Mouse (Mus musculus) CH12.LX (cell line): ENCODE data around the gene Rcan1. TPM values are rescaled to one million over a fixed set of nuclear protein-coding genes. Genes with fewer than 3 reads are reported as not detected.
A peak's percentile ranks its signal among the peaks of the same experiment; 100 is the strongest.
"Not testable (repeated sequence)": the region's sequence is repeated elsewhere in the genome, so short reads cannot be mapped to it uniquely, and the experiment has no call there.

ENCODE experiments used
- DNase-seq: peaks from one replicate; pipeline ENCODE4 v3.0.0-alpha.2; 2013; ENCODE audit errors: extremely low read depth
- H3K27ac ChIP-seq: 2 replicates; pipeline ENCODE4 v1.5.1; 2012; ENCODE audit warnings: low read depth, mild to moderate bottlenecking, control low read depth, moderate library complexity; ENCODE audit not compliant: insufficient read depth
- H3K27me3 ChIP-seq: replicated peaks from 2 replicates; pipeline ENCODE3; 2012; ENCODE audit warnings: inconsistent platforms
- H3K36me3 ChIP-seq, 2 experiments: replicated peaks in 1 of 2; 2 replicates each; pipeline versions ENCODE3 to v1.6.1; 2012; ENCODE audit warnings: inconsistent platforms in 1 of 2, low read length in 1 of 2, mild to moderate bottlenecking in 1 of 2, mixed read lengths in 1 of 2, moderate library complexity in 1 of 2; ENCODE audit not compliant: control insufficient read depth in 1 of 2, insufficient read depth in 1 of 2
- H3K4me1 ChIP-seq, 2 experiments: 2 replicates each; pipeline ENCODE4 v1.6.1; 2012; ENCODE audit warnings: inconsistent platforms in 1 of 2, moderate library complexity in 1 of 2; ENCODE audit not compliant: insufficient read depth in 2 of 2, control insufficient read depth in 1 of 2
- H3K4me2 ChIP-seq: 2 replicates; pipeline ENCODE4 v1.6.1; 2012; ENCODE audit warnings: low read depth, mild to moderate bottlenecking, control low read depth; ENCODE audit not compliant: poor library complexity, insufficient read depth, severe bottlenecking
- H3K4me3 ChIP-seq, 3 experiments: fragments of 150-350 bp in 1 of 3; sonication (generic) in 1 of 3; replicated peaks in 1 of 3; 2 replicates each; pipeline versions ENCODE3 to v1.5.1; 2011 to 2012; ENCODE audit warnings: low read depth in 2 of 3, low read length in 2 of 3, mild to moderate bottlenecking in 2 of 3, moderate library complexity in 2 of 3, control low read depth in 1 of 3, improper control_type of control experiment in 1 of 3, inconsistent platforms in 1 of 3, mixed read lengths in 1 of 3; ENCODE audit not compliant: poor library complexity in 1 of 3
- H3K79me2 ChIP-seq: replicated peaks from 2 replicates; pipeline ENCODE4 v1.6.1; 2012; ENCODE audit warnings: mild to moderate bottlenecking, moderate library complexity; ENCODE audit not compliant: control insufficient read depth, poor library complexity, insufficient read depth, severe bottlenecking; ENCODE audit errors: extremely low read depth
- H3K9ac ChIP-seq: 2 replicates; pipeline ENCODE4 v1.6.1; 2012; ENCODE audit warnings: low read depth, mild to moderate bottlenecking, control low read depth, moderate library complexity; ENCODE audit not compliant: insufficient read depth
- H3K9me3 ChIP-seq: replicated peaks from 2 replicates; pipeline ENCODE3; 2012; ENCODE audit warnings: low read length, inconsistent platforms, mixed read lengths
- BHLHE40 ChIP-seq: IDR thresholded peaks from 2 replicates; pipeline ENCODE4 v1.6.1; 2011; ENCODE audit warnings: mild to moderate bottlenecking, low read depth, low read length, improper control_type of control experiment
- CHD1 ChIP-seq: IDR thresholded peaks from 2 replicates; pipeline ENCODE4 v1.6.1; 2012; ENCODE audit warnings: low read depth, low read length, improper control_type of control experiment, inconsistent platforms
- CTCF ChIP-seq, 2 experiments: IDR thresholded peaks in 1 of 2; conservative IDR thresholded peaks in 1 of 2; 2 replicates each; pipeline ENCODE4 v1.5.1; 2011 to 2012; ENCODE audit warnings: low read depth in 2 of 2, low read length in 2 of 2, improper control_type of control experiment in 1 of 2, inconsistent platforms in 1 of 2, mild to moderate bottlenecking in 1 of 2, moderate library complexity in 1 of 2
- E2F4 ChIP-seq: IDR thresholded peaks from 2 replicates; pipeline ENCODE4 v1.6.1; 2011; ENCODE audit warnings: low read depth, low read length, improper control_type of control experiment; ENCODE audit not compliant: insufficient replicate concordance
- ELF1 ChIP-seq: IDR thresholded peaks from 2 replicates; pipeline ENCODE4 v1.6.1; 2014; ENCODE audit warnings: low read depth, mild to moderate bottlenecking, inconsistent platforms, low read length, improper control_type of control experiment
- EP300 ChIP-seq: IDR thresholded peaks from 2 replicates; pipeline ENCODE4 v1.6.1; 2011; ENCODE audit warnings: low read length, improper control_type of control experiment
- ETS1 ChIP-seq: conservative IDR thresholded peaks from 2 replicates; pipeline ENCODE4 v1.6.1; 2012; ENCODE audit warnings: low read depth, mild to moderate bottlenecking, inconsistent platforms, low read length, improper control_type of control experiment, moderate library complexity
- IRF4 ChIP-seq: IDR thresholded peaks from 2 replicates; pipeline ENCODE4 v1.6.1; 2014; ENCODE audit warnings: low read depth, mild to moderate bottlenecking, inconsistent platforms, low read length, improper control_type of control experiment
- JUN ChIP-seq: IDR thresholded peaks from 2 replicates; pipeline ENCODE4 v1.6.1; 2011; ENCODE audit warnings: low read depth, mild to moderate bottlenecking, low read length, improper control_type of control experiment, moderate library complexity; ENCODE audit not compliant: insufficient read depth
- JUND ChIP-seq: conservative IDR thresholded peaks from 2 replicates; pipeline ENCODE4 v1.6.1; 2011; ENCODE audit warnings: low read depth, low read length, improper control_type of control experiment
- MAX ChIP-seq: IDR thresholded peaks from 2 replicates; pipeline ENCODE4 v1.6.1; 2011; ENCODE audit warnings: low read length, improper control_type of control experiment
- MEF2A ChIP-seq: IDR thresholded peaks from 2 replicates; pipeline ENCODE4 v1.6.1; 2014; ENCODE audit warnings: low read depth, mild to moderate bottlenecking, inconsistent platforms, low read length, improper control_type of control experiment, borderline replicate concordance
- MYC ChIP-seq: IDR thresholded peaks from 2 replicates; pipeline ENCODE4 v1.6.1; 2011; ENCODE audit warnings: low read depth, mild to moderate bottlenecking, improper control_type of control experiment, low read length
- NELFE ChIP-seq: IDR thresholded peaks from 2 replicates; pipeline ENCODE4 v1.6.1; 2011; ENCODE audit warnings: low read depth, low read length, improper control_type of control experiment
- NRF1 ChIP-seq: IDR thresholded peaks from 2 replicates; pipeline ENCODE4 v1.6.1; 2014; ENCODE audit warnings: low read depth, mild to moderate bottlenecking, inconsistent platforms, low read length, improper control_type of control experiment, moderate library complexity
- POLR2A ChIP-seq: IDR thresholded peaks from 2 replicates; pipeline ENCODE4 v1.6.1; 2011; ENCODE audit warnings: low read depth, mild to moderate bottlenecking, improper control_type of control experiment, low read length
- RAD21 ChIP-seq: IDR thresholded peaks from 2 replicates; pipeline ENCODE4 v1.6.1; 2011; ENCODE audit warnings: low read depth, mild to moderate bottlenecking, low read length, improper control_type of control experiment, moderate library complexity
- SIN3A ChIP-seq: IDR thresholded peaks from 2 replicates; pipeline ENCODE4 v1.6.1; 2012; ENCODE audit warnings: low read length, improper control_type of control experiment, inconsistent platforms
- SMC3 ChIP-seq: IDR thresholded peaks from 2 replicates; pipeline ENCODE4 v1.6.1; 2011; ENCODE audit warnings: low read depth, low read length, improper control_type of control experiment
- TCF12 ChIP-seq: IDR thresholded peaks from 2 replicates; pipeline ENCODE4 v1.6.1; 2014; ENCODE audit warnings: low read depth, mild to moderate bottlenecking, inconsistent platforms, low read length, improper control_type of control experiment
- UBTF ChIP-seq: IDR thresholded peaks from 2 replicates; pipeline ENCODE4 v1.6.1; 2012; ENCODE audit warnings: low read depth, mild to moderate bottlenecking, inconsistent platforms, low read length, improper control_type of control experiment, moderate library complexity
- ZC3H11A ChIP-seq: IDR thresholded peaks from 2 replicates; pipeline ENCODE4 v1.6.1; 2012; ENCODE audit warnings: low read depth, mild to moderate bottlenecking, inconsistent platforms, low read length, improper control_type of control experiment
- ZMIZ1 ChIP-seq: IDR thresholded peaks from 2 replicates; pipeline ENCODE4 v1.6.1; 2012; ENCODE audit warnings: low read depth, mild to moderate bottlenecking, inconsistent platforms, low read length, improper control_type of control experiment
- dilution Hi-C: fragments of 300-500 bp; cut with MboI; formaldehyde crosslinking; loops from 2 replicates; pipeline ENCODE4 v1.14.3; 2020; ENCODE audit warnings: low sequenced_read_pairs; ENCODE audit not compliant: extremely low pct_unique_long_range_greater_than_20kb, extremely low pct_ligation_motif_present
- in situ Hi-C: fragments of 300-500 bp; cut with MboI; formaldehyde crosslinking; loops from 3 replicates; pipeline ENCODE4 v1.14.3; 2019; ENCODE audit warnings: low sequenced_read_pairs, low pct_ligation_motif_present, low pct_unique_long_range_greater_than_20kb, mixed read lengths
- polyA plus RNA-seq: library from polyadenylated mRNA; unstranded; fragments of >175 nt; gene quantifications from 2 replicates; pipeline ENCODE4 v1.2.1, GENCODE M21; 2012; ENCODE audit warnings: low read depth; ENCODE audit not compliant: insufficient read length
- total RNA-seq, 2 experiments: library from RNA; depleted of rRNA; stranded (reverse); fragments of 300-350 nt in 1 of 2; fragments of >200 nt in 1 of 2; gene quantifications; 2 replicates each; pipeline ENCODE4 v1.2.3; 2012 to 2014

Rcan1 gene
- total and polyA plus RNA-seq, 3 experiments, result 10.0 to 15.3 (median 12.4) TPM

- H3K36me3 ChIP-seq, result peaks cover 0 to 3% of the 10 kb centered on the region in 2 experiments
- no peaks in the 10 kb centered on the region for H3K79me2 ChIP-seq
- peaks cover 13 to 37% of the 10 kb centered on the region in 2 experiments for H3K4me1 ChIP-seq
- no peak overlapping the region for H3K4me3 ChIP-seq
- no peak overlapping the region for H3K9ac ChIP-seq
- no peak overlapping the region for H3K27ac ChIP-seq
- dilution Hi-C loops, result no loop called here
- H3K4me2 ChIP-seq, result no peak overlapping the region
- TF ChIP-seq ZMIZ1 (no peak), BHLHE40 (0 out of 2 replicates have a peak, but pooled peaks have one; percentile 21)
- no peak for DNase-seq
- H3K27me3 ChIP-seq, result no peaks in the 10 kb centered on the region
- H3K9me3 ChIP-seq, result no peaks in the 10 kb centered on the region
- in situ Hi-C loops, result no loop called here
These were observed 51.6 kb downstream of the Rcan1 start for GRCm38 (mm10) chr16:92419099-92419498.

GRCm38 (mm10) chr16:92417267-92417666 lies 53.4 kb downstream of the Rcan1 start:
- DNase-seq, result no peak
- dilution Hi-C loops, result no loop called here
- H3K27ac ChIP-seq, result no peak overlapping the region
- peaks cover 0 to 3% of the 10 kb centered on the region in 2 experiments for H3K36me3 ChIP-seq
- no peak overlapping the region for H3K9ac ChIP-seq
- no peaks in the 10 kb centered on the region for H3K9me3 ChIP-seq
- H3K4me1 ChIP-seq, result peaks cover 15 to 39% of the 10 kb centered on the region in 2 experiments
- TF ChIP-seq SMC3, result no peak
- TF ChIP-seq UBTF, result no peak
- TF ChIP-seq ETS1, result no peak
- TF ChIP-seq E2F4, result no peak
- no peak for TF ChIP-seq ZC3H11A
- no peak for TF ChIP-seq POLR2A
- TF ChIP-seq MYC, result no peak
- no peak for TF ChIP-seq RAD21
- in situ Hi-C loops, result no loop called here
- H3K79me2 ChIP-seq, result no peaks in the 10 kb centered on the region
- H3K27me3 ChIP-seq, result no peaks in the 10 kb centered on the region
- no peak overlapping the region for H3K4me2 ChIP-seq
- no peak overlapping the region for H3K4me3 ChIP-seq

GRCm38 (mm10) chr16:92415702-92416118 lies 55.0 kb downstream of the Rcan1 start:
- Histone ChIP-seq H3K4me2 (peak overlapping the region; percentile 82), H3K27ac (no peak overlapping the region)

GRCm38 (mm10) chr16:92415038-92415437 lies 55.6 kb downstream of the Rcan1 start:
- H3K4me3 ChIP-seq, H3K4me2 ChIP-seq, H3K36me3 ChIP-seq, H3K9ac ChIP-seq, H3K27me3 ChIP-seq, H3K9me3 ChIP-seq, H3K79me2 ChIP-seq, dilution Hi-C loops, in situ Hi-C loops, DNase-seq, H3K27ac ChIP-seq: not testable (repeated sequence)
- H3K4me1 ChIP-seq, result peaks cover 30 to 62% of the 10 kb centered on the region in 2 experiments

More at GRCm38 (mm10) chr16:92415702-92416118, 55.0 kb downstream of the Rcan1 start:
- no peaks in the 10 kb centered on the region for H3K79me2 ChIP-seq
- H3K9ac ChIP-seq, result no peak overlapping the region
- H3K9me3 ChIP-seq, result no peaks in the 10 kb centered on the region
- peak; percentile 76 for DNase-seq
- dilution Hi-C loops, result no loop called here
- H3K4me3 ChIP-seq, result no peak overlapping the region
- H3K36me3 ChIP-seq, result peaks cover 0 to 3% of the 10 kb centered on the region in 2 experiments
- peak; percentile 64; the same call in 1 of the 2 replicates for TF ChIP-seq SIN3A
- peak; percentile 73 for TF ChIP-seq MYC
- TF ChIP-seq NRF1, result no peak
- TF ChIP-seq CHD1, result no peak
- TF ChIP-seq ELF1, result peak; percentile 68; the same call in 1 of the 2 replicates
- TF ChIP-seq CTCF (conservative IDR thresholded peaks at IDR 0.05 in 1 of 2, IDR thresholded peaks at IDR 0.05 in 1 of 2; ENCODE audit: low read depth in 2 of 2, low read length in 2 of 2), result no peak
- no peak for TF ChIP-seq NELFE
- TF ChIP-seq JUND, result 0 out of 2 replicates have a peak, but pooled peaks have one; percentile 30
- TF ChIP-seq UBTF, result no peak
- TF ChIP-seq IRF4, result peak; percentile 75
- no peak for TF ChIP-seq SMC3
- peak; percentile 85 for TF ChIP-seq EP300
- no peak for TF ChIP-seq JUN
- TF ChIP-seq MAX, result 0 out of 2 replicates have a peak, but pooled peaks have one; percentile 13
- TF ChIP-seq BHLHE40, result peak; percentile 71
- 0 out of 2 replicates have a peak, but pooled peaks have one; percentile 44 for TF ChIP-seq TCF12
- peak; percentile 74 for TF ChIP-seq ETS1
- TF ChIP-seq MEF2A, result peak; percentile 92
- TF ChIP-seq, all 38 proteins: peak for 11
- Histone ChIP-seq H3K27me3 (no peaks in the 10 kb centered on the region), H3K4me1 (peaks cover 25 to 55% of the 10 kb centered on the region in 2 experiments)
- in situ Hi-C loops, result no loop called here
